Mouse (Mus musculus): ENCODE results near the gene Olfr235. TPM values are rescaled to one million over a fixed set of nuclear protein-coding genes. Genes with fewer than 3 reads are reported as not detected.
"Not testable (repeated sequence)": the region's sequence is repeated elsewhere in the genome, so short reads cannot be mapped to it uniquely, and the experiment has no call there.

Gene Olfr235
- total RNA-seq (2018; cell fraction: chromatin; rRNA removed): not detected
- total RNA-seq (2018; cell fraction: cytosol; rRNA removed): not detected
- total RNA-seq (2018; cell fraction: nucleus; rRNA removed): not detected
- polyA plus RNA-seq (2018): not detected in 3 replicates

GRCm38 (mm10) chr19:12260732-12261131, at the start of gene Olfr235:
Gene Olfr235 (plus strand): TSS chr19:12261032.
- no peaks in the 10 kb centered on the region for H3K79me2 ChIP-seq (ENCODE audit: inconsistent target)
- no peaks in the 10 kb centered on the region for H3K36me3 ChIP-seq (ENCODE audit: inconsistent target)
- no peak within 1 kb of the TSS for H3K27ac ChIP-seq
- 60% methylated on average over 1 of the region's 1 CpGs for WGBS (ENCODE audit: missing documents)
- H3K4me3 ChIP-seq (ENCODE audit: inconsistent target): no peak within 1 kb of the TSS

GRCm38 (mm10) chr19:12232496-12232895, 28.3 kb upstream of the Olfr235 start, which contains the start of gene Olfr1432:
Gene Olfr1432 (minus strand): TSS chr19:12232596.
- H3K27ac ChIP-seq; H3K79me2 ChIP-seq (ENCODE audit: inconsistent target); H3K36me3 ChIP-seq (ENCODE audit: inconsistent target); H3K4me3 ChIP-seq (ENCODE audit: inconsistent target): not testable (repeated sequence)

- no peaks in the 10 kb centered on the region for H3K36me3 ChIP-seq (ENCODE audit: inconsistent target)
- H3K79me2 ChIP-seq (ENCODE audit: inconsistent target): no peaks in the 10 kb centered on the region
- H3K27ac ChIP-seq: no peak within 1 kb of the TSS
- 81% methylated on average over 1 of the region's 1 CpGs for WGBS (ENCODE audit: missing documents)
- H3K4me3 ChIP-seq (ENCODE audit: inconsistent target): no peak within 1 kb of the TSS
Measured at GRCm38 (mm10) chr19:12241559-12241958, 19.3 kb upstream of the Olfr235 start, which contains the start of gene Olfr262. Gene Olfr262 (minus strand): TSS chr19:12241659.

GRCm38 (mm10) chr19:12279554-12279953, 18.7 kb downstream of the Olfr235 start, which contains the start of gene Olfr1434:
Gene Olfr1434 (plus strand): TSS chr19:12279854.
- WGBS (ENCODE audit: missing documents): 80% methylated on average over 2 of the region's 2 CpGs
- no peaks in the 10 kb centered on the region for H3K79me2 ChIP-seq (ENCODE audit: inconsistent target)
- H3K27ac ChIP-seq: no peak within 1 kb of the TSS
- no peaks in the 10 kb centered on the region for H3K36me3 ChIP-seq (ENCODE audit: inconsistent target)
- no peak within 1 kb of the TSS for H3K4me3 ChIP-seq (ENCODE audit: inconsistent target)

GRCm38 (mm10) chr19:12292979-12293378, 32.1 kb downstream of the Olfr235 start:
- Histone ChIP-seq H3K79me2 (ENCODE audit: inconsistent target) (no peaks in the 10 kb centered on the region), H3K36me3 (ENCODE audit: inconsistent target) (no peaks in the 10 kb centered on the region), H3K27ac (no peak overlapping the region), H3K4me3 (ENCODE audit: inconsistent target) (no peak overlapping the region)

GRCm38 (mm10) chr19:12299030-12299429, 38.2 kb downstream of the Olfr235 start, which contains the start of gene Olfr1436:
Gene Olfr1436 (minus strand): TSS chr19:12299130.
- not testable (repeated sequence) for H3K4me3 ChIP-seq (ENCODE audit: inconsistent target); H3K36me3 ChIP-seq (ENCODE audit: inconsistent target); H3K79me2 ChIP-seq (ENCODE audit: inconsistent target); H3K27ac ChIP-seq
- WGBS (ENCODE audit: missing documents): 82% methylated on average over 1 of the region's 1 CpGs

Other genes starting within 250 kb of the Olfr235 start
- not detected in 3 replicates for gene Olfr1423, start 219.7 kb upstream of the Olfr235 start, polyA plus RNA-seq (2018)
- gene Olfr1424, start 198.3 kb upstream of the Olfr235 start, polyA plus RNA-seq (2018): not detected in 3 replicates
- gene Olfr1425, start 183.3 kb upstream of the Olfr235 start, polyA plus RNA-seq (2018): not detected in 3 replicates
- gene Olfr1426, start 169.0 kb upstream of the Olfr235 start, polyA plus RNA-seq (2018): not detected in 3 replicates
- gene Olfr1427, start 157.7 kb upstream of the Olfr235 start, polyA plus RNA-seq (2018): not detected in 3 replicates
- gene Olfr1428, start 145.1 kb upstream of the Olfr235 start, polyA plus RNA-seq (2018): not detected in 3 replicates
- not detected in 3 replicates for gene Olfr76, start 137.8 kb upstream of the Olfr235 start, polyA plus RNA-seq (2018)
- not detected in 3 replicates for gene Olfr1555-ps1, start 90.9 kb upstream of the Olfr235 start, polyA plus RNA-seq (2018)
- 0.06 TPM in 1 of 3 replicates, not detected in the others for gene Olfr1431, start 60.4 kb upstream of the Olfr235 start, polyA plus RNA-seq (2018)
- not detected in 3 replicates for gene Olfr1432, start 28.4 kb upstream of the Olfr235 start, polyA plus RNA-seq (2018)
- gene Olfr262, start 19.4 kb upstream of the Olfr235 start, polyA plus RNA-seq (2018): not detected in 3 replicates
- gene Olfr1434, start 18.8 kb downstream of the Olfr235 start, polyA plus RNA-seq (2018): not detected in 3 replicates
- not detected in 3 replicates for gene Olfr1436, start 38.1 kb downstream of the Olfr235 start, polyA plus RNA-seq (2018)
- gene Olfr1437, start 64.1 kb downstream of the Olfr235 start, polyA plus RNA-seq (2018): not detected in 3 replicates
- not detected in 3 replicates for gene Olfr1438-ps1, start 74.9 kb downstream of the Olfr235 start, polyA plus RNA-seq (2018)
- gene Olfr1440, start 126.2 kb downstream of the Olfr235 start, polyA plus RNA-seq (2018): not detected in 3 replicates
- not detected in 3 replicates for gene Olfr1441, start 156.4 kb downstream of the Olfr235 start, polyA plus RNA-seq (2018)
- gene Pfpl, start 166.9 kb downstream of the Olfr235 start, polyA plus RNA-seq (2018): not detected in 3 replicates
- gene Mpeg1, start 199.7 kb downstream of the Olfr235 start, polyA plus RNA-seq (2018): 2,177 to 2,766 TPM (median 2,684 TPM) in 3 replicates
- gene Dtx4, start 240.4 kb downstream of the Olfr235 start, polyA plus RNA-seq (2018): 17.5 to 35.6 TPM (median 30.8 TPM) in 3 replicates